Mouse (Mus musculus) intestine, postnatal 0 days (tissue): ENCODE measurements at regions not wholly inside any gene's neighbourhood (a gene's known extent, or its start where the extent isn't known, plus 50 kb on each side); places are given as distances from the start of the nearest gene placed in this dataset.

Experiments
- ATAC-seq: fragments of 200-750 bp; cut with Nextera tagmentation; 2 replicates; pipeline ENCODE4 v1.8.0; 2017; ENCODE audit warnings: mild to moderate bottlenecking, moderate TSS enrichment, moderate library complexity
- H3K27ac ChIP-seq: fragments of 300-500 bp; sonication (generic); 2 replicates; pipeline ENCODE4 v1.5.1; 2014; ENCODE audit warnings: mild to moderate bottlenecking, low read depth, low read length, moderate library complexity
- H3K27me3 ChIP-seq: fragments of 300-500 bp; sonication (generic); replicated peaks from 2 replicates; pipeline ENCODE4 v1.6.1; 2014; ENCODE audit warnings: low read length, mixed read lengths; ENCODE audit not compliant: control insufficient read depth, insufficient read depth
- H3K36me3 ChIP-seq: fragments of 300-500 bp; sonication (generic); 2 replicates; pipeline ENCODE4 v1.6.1; 2014; ENCODE audit warnings: mild to moderate bottlenecking, moderate library complexity; ENCODE audit not compliant: control insufficient read depth, insufficient read depth
- H3K4me1 ChIP-seq: fragments of 300-500 bp; sonication (generic); replicated peaks from 2 replicates; pipeline ENCODE4 v1.6.1; 2014; ENCODE audit warnings: antibody characterized with exemption, low read length, mixed read lengths; ENCODE audit not compliant: control insufficient read depth, insufficient read depth
- H3K4me2 ChIP-seq: fragments of 300-500 bp; sonication (generic); replicated peaks from 2 replicates; pipeline ENCODE4 v1.6.1; 2014; ENCODE audit warnings: low read depth, mild to moderate bottlenecking, moderate library complexity
- H3K4me3 ChIP-seq: fragments of 300-500 bp; sonication (generic); 2 replicates; pipeline ENCODE4 v1.5.1; 2014; ENCODE audit warnings: low read depth, low read length
- H3K9ac ChIP-seq: fragments of 300-500 bp; sonication (generic); 2 replicates; pipeline ENCODE4 v1.6.1; 2014; ENCODE audit warnings: mild to moderate bottlenecking, low read depth, low read length
- H3K9me3 ChIP-seq: fragments of 300-500 bp; sonication (generic); 2 replicates; pipeline ENCODE4 v1.6.1; 2016; ENCODE audit warnings: mixed run types; ENCODE audit not compliant: control insufficient read depth
- CTCF ChIP-seq: sonication (generic); IDR thresholded peaks from 2 replicates; pipeline ENCODE4 v1.5.1; 2016; ENCODE audit warnings: low read depth, mild to moderate bottlenecking, control low read depth, antibody characterized with exemption, moderate library complexity
- WGBS: fragments of 180-500 bp; shearing (Covaris S2); extraction: QIAGEN DNeasy Blood & Tissue Kit; methylation state at CpG from one replicate; pipeline ENCODE4 v1.1.7; 2014; 5-methylcytosine and 5-hydroxymethylcytosine counted together

GRCm38 (mm10) chr19:26258677-26259076, 346.2 kb upstream of the Smarca2 start:
- Histone ChIP-seq H3K9me3 (no peaks in the 10 kb centered on the region), H3K36me3 (no peaks in the 10 kb centered on the region), H3K9ac (no peak overlapping the region), H3K4me1 (no peaks in the 10 kb centered on the region), H3K27me3 (no peaks in the 10 kb centered on the region), H3K4me3 (no peak overlapping the region), H3K27ac (no peak overlapping the region), H3K4me2 (no peak overlapping the region)
- TF ChIP-seq CTCF: no peak
- no peak for ATAC-seq
- 60% methylated on average over 4 of the region's 4 CpGs for WGBS

- no peak for TF ChIP-seq CTCF
- ATAC-seq: no peak
- no peak overlapping the region for H3K27ac ChIP-seq
- H3K27me3 ChIP-seq: no peaks in the 10 kb centered on the region
- H3K9ac ChIP-seq: no peak overlapping the region
- no peaks in the 10 kb centered on the region for H3K36me3 ChIP-seq
- no peak overlapping the region for H3K4me3 ChIP-seq
- no peak overlapping the region for H3K4me2 ChIP-seq
- no peaks in the 10 kb centered on the region for H3K4me1 ChIP-seq
- no peaks in the 10 kb centered on the region for H3K9me3 ChIP-seq
- WGBS: 89% methylated on average over 2 of the region's 2 CpGs
Measured at GRCm38 (mm10) chr19:26261530-26261929, 343.3 kb upstream of the Smarca2 start.

- no peak for TF ChIP-seq CTCF
- Histone ChIP-seq H3K4me1 (no peaks in the 10 kb centered on the region), H3K4me2 (no peak overlapping the region), H3K36me3 (no peaks in the 10 kb centered on the region), H3K27me3 (no peaks in the 10 kb centered on the region), H3K9me3 (no peaks in the 10 kb centered on the region), H3K4me3 (no peak overlapping the region), H3K9ac (no peak overlapping the region), H3K27ac (no peak overlapping the region)
- ATAC-seq: no peak
- WGBS: 86% methylated on average over 6 of the region's 6 CpGs
Measured at GRCm38 (mm10) chr19:26296360-26296759, 308.5 kb upstream of the Smarca2 start.

- Histone ChIP-seq H3K9ac (no peak overlapping the region), H3K4me3 (no peak overlapping the region), H3K36me3 (no peaks in the 10 kb centered on the region), H3K9me3 (no peaks in the 10 kb centered on the region), H3K27me3 (no peaks in the 10 kb centered on the region), H3K4me2 (no peak overlapping the region), H3K4me1 (no peaks in the 10 kb centered on the region), H3K27ac (no peak overlapping the region)
- no peak for TF ChIP-seq CTCF
- ATAC-seq: no peak
- WGBS: 85% methylated on average over 1 of the region's 1 CpGs
Measured at GRCm38 (mm10) chr19:26308477-26309135, 296.2 kb upstream of the Smarca2 start.

- no peaks in the 10 kb centered on the region for H3K36me3 ChIP-seq
- ATAC-seq: no peak
- H3K4me2 ChIP-seq: no peak overlapping the region
- no peak for TF ChIP-seq CTCF
- H3K4me1 ChIP-seq: no peaks in the 10 kb centered on the region
- H3K27ac ChIP-seq: no peak overlapping the region
- WGBS: 81% methylated on average over 2 of the region's 2 CpGs
- H3K9ac ChIP-seq: no peak overlapping the region
- H3K9me3 ChIP-seq: no peaks in the 10 kb centered on the region
- H3K4me3 ChIP-seq: no peak overlapping the region
- H3K27me3 ChIP-seq: no peaks in the 10 kb centered on the region
Measured at GRCm38 (mm10) chr19:26318977-26319376, 285.9 kb upstream of the Smarca2 start.

DNA sequence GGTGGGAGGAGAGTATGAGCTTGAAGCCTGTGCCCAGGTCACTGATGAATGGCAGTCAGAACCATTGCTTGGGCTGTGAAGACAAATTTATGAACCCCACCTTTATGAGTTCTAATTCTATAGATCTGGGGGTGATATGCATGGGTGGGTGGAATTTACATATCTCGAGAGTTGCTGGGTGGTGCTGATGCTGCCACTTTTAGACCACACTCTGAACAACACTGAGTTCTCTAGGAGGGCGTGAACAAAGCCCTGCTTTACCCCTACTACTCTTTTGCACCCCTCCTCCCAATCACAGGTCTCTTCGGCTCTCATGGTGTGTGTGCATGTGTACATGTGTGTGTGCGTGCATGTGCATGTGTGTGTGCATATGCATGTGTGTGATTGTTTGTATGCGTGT, 281.2 kb upstream of the Smarca2 start:
- H3K4me3 ChIP-seq: no peak overlapping the region
- no peaks in the 10 kb centered on the region for H3K9me3 ChIP-seq
- H3K36me3 ChIP-seq: no peaks in the 10 kb centered on the region
- 76% methylated on average over 5 of the region's 5 CpGs for WGBS
- no peak overlapping the region for H3K9ac ChIP-seq
- ATAC-seq: no peak
- H3K4me1 ChIP-seq: no peaks in the 10 kb centered on the region
- no peak for TF ChIP-seq CTCF
- H3K27ac ChIP-seq: no peak overlapping the region
- H3K4me2 ChIP-seq: no peak overlapping the region
- no peaks in the 10 kb centered on the region for H3K27me3 ChIP-seq

DNA sequence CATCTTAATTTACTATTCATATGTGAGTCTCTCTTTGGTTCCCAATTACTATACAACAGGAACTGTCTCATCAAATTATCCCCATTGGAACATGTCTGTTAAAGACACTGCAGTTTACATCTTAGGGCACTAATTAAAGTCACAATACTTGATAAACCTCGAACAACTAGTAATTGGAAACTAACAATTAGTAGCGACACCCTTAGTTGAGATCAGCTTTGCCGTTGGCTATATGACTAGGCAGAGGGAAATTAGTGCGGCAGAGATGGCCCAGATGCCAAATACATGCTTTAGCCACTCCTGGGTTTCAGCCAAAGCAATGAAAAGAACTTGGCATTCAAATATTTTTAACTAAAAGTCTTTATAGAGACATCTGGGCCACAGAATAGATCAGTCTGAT, 265.7 kb upstream of the Smarca2 start:
- Histone ChIP-seq H3K4me1 (no peaks in the 10 kb centered on the region), H3K36me3 (no peaks in the 10 kb centered on the region), H3K27ac (no peak overlapping the region), H3K4me3 (no peak overlapping the region), H3K9me3 (no peaks in the 10 kb centered on the region), H3K27me3 (no peaks in the 10 kb centered on the region), H3K9ac (no peak overlapping the region), H3K4me2 (no peak overlapping the region)
- no peak for ATAC-seq
- TF ChIP-seq CTCF: no peak
- 97% methylated on average over 4 of the region's 4 CpGs for WGBS
